Mouse (Mus musculus): Measurements from ENCODE around the gene Trim14. TPM values are rescaled to one million over a fixed set of nuclear protein-coding genes. Genes with fewer than 3 reads are reported as not detected.

Trim14 gene
- total RNA-seq, 2 experiments from 2014 or later: 0.36 to 0.37 TPM

- intact Hi-C loops (cut with DNase I): no loop called here
- DNase-seq: no peak
Observed at GRCm38 (mm10) chr4:46532926-46533325, 3.0 kb downstream of the Trim14 start.

GRCm38 (mm10) chr4:46532511-46532910, 3.4 kb downstream of the Trim14 start:
- no peak for DNase-seq
- intact Hi-C loops (cut with DNase I): no loop called here

- no peak for DNase-seq
- intact Hi-C loops (cut with DNase I): no loop called here
Observed at GRCm38 (mm10) chr4:46529722-46530121, 6.2 kb downstream of the Trim14 start.

- no peak for DNase-seq
- intact Hi-C loops (cut with DNase I): no loop called here
Observed at GRCm38 (mm10) chr4:46527558-46527926, 8.4 kb downstream of the Trim14 start.

GRCm38 (mm10) chr4:46526798-46527557, 9.0 kb downstream of the Trim14 start:
- intact Hi-C loops (cut with DNase I): no loop called here
- no peak for DNase-seq

- intact Hi-C loops (cut with DNase I): no loop called here
- DNase-seq: no peak
Observed at GRCm38 (mm10) chr4:46526226-46526625, 9.7 kb downstream of the Trim14 start.

GRCm38 (mm10) chr4:46523324-46523723, 12.6 kb downstream of the Trim14 start:
- intact Hi-C loops (cut with DNase I): no loop called here
- DNase-seq: no peak

- DNase-seq: no peak
- intact Hi-C loops (cut with DNase I): no loop called here
Observed at GRCm38 (mm10) chr4:46521457-46521856, 14.5 kb downstream of the Trim14 start.

- intact Hi-C loops (cut with DNase I): no loop called here
- no peak for DNase-seq
Observed at GRCm38 (mm10) chr4:46520491-46520890, 15.4 kb downstream of the Trim14 start.

- intact Hi-C loops (cut with DNase I): no loop called here
- DNase-seq: peak; percentile 69 to 75
Observed at GRCm38 (mm10) chr4:46507736-46508460, 28.0 kb downstream of the Trim14 start.

- DNase-seq: peak; percentile 90 to 96
- intact Hi-C loops (cut with DNase I): no loop called here
Observed at GRCm38 (mm10) chr4:46506801-46507610, 28.9 kb downstream of the Trim14 start.

- no peak for DNase-seq
Observed at GRCm38 (mm10) chr4:46505361-46506057, 30.4 kb downstream of the Trim14 start.

GRCm38 (mm10) chr4:46503881-46504280, 32.1 kb downstream of the Trim14 start:
- intact Hi-C loops (cut with DNase I): loop anchor here (5.0 kb wide), 2 partner anchors 57 to 148 kb away; partner anchors contain the start of gene Tbc1d2
- DNase-seq: no peak

More at GRCm38 (mm10) chr4:46505361-46506057, 30.4 kb downstream of the Trim14 start:
- intact Hi-C loops (cut with DNase I): no loop called here

- intact Hi-C loops (cut with DNase I): loop anchor here (5.0 kb wide), 2 partner anchors 56 to 149 kb away; partner anchors contain the start of gene Tbc1d2
- DNase-seq: no peak
Observed at GRCm38 (mm10) chr4:46502606-46503502, 33.1 kb downstream of the Trim14 start.

GRCm38 (mm10) chr4:46498976-46499375, 37.0 kb downstream of the Trim14 start:
- intact Hi-C loops (cut with DNase I): no loop called here
- no peak for DNase-seq

- intact Hi-C loops (cut with DNase I): no loop called here
- DNase-seq: no peak
Observed at GRCm38 (mm10) chr4:46498511-46498910, 37.4 kb downstream of the Trim14 start.

GRCm38 (mm10) chr4:46497286-46497892, 38.6 kb downstream of the Trim14 start:
- DNase-seq: peak in 1 of 2 experiments; percentile 60
- intact Hi-C loops (cut with DNase I): no loop called here

- intact Hi-C loops (cut with DNase I): no loop called here
- no peak for DNase-seq
Observed at GRCm38 (mm10) chr4:46495543-46495942, 40.4 kb downstream of the Trim14 start.

- DNase-seq: no peak
- intact Hi-C loops (cut with DNase I): no loop called here
Observed at GRCm38 (mm10) chr4:46493071-46493470, 42.9 kb downstream of the Trim14 start.

Measured in gastrocnemius, postnatal 36 days (tissue).